Mouse (Mus musculus) lung, embryonic 14.5 days (tissue): Measurements from ENCODE around the gene Reps2. TPM values are rescaled to one million over a fixed set of nuclear protein-coding genes. Genes with fewer than 3 reads are reported as not detected.

Source experiments
- ATAC-seq: fragments of 200-750 bp; cut with Nextera tagmentation; 2 replicates; pipeline ENCODE4 v1.8.0; 2017; ENCODE audit warnings: mild to moderate bottlenecking, moderate TSS enrichment, moderate library complexity; ENCODE audit not compliant: insufficient read depth
- DNase-seq: peaks from one replicate; pipeline ENCODE4 v3.0.0-alpha.2; 2015
- H3K27ac ChIP-seq: fragments of 300-500 bp; sonication (generic); 2 replicates; pipeline ENCODE4 v1.5.1; 2014; ENCODE audit warnings: low read depth, mild to moderate bottlenecking, moderate library complexity
- H3K27me3 ChIP-seq: fragments of 300-500 bp; sonication (generic); 2 replicates; pipeline ENCODE4 v1.6.1; 2014; ENCODE audit warnings: low read length, control low read depth; ENCODE audit not compliant: insufficient read depth
- H3K36me3 ChIP-seq: fragments of 300-500 bp; sonication (generic); 2 replicates; pipeline ENCODE4 v1.6.1; 2014; ENCODE audit warnings: control low read depth; ENCODE audit not compliant: insufficient read depth
- H3K4me1 ChIP-seq: fragments of 300-500 bp; sonication (generic); 2 replicates; pipeline ENCODE4 v1.6.1; 2014; ENCODE audit warnings: antibody characterized with exemption, control low read depth; ENCODE audit not compliant: insufficient read depth
- H3K4me2 ChIP-seq: fragments of 300-500 bp; sonication (generic); 2 replicates; pipeline ENCODE4 v1.6.1; 2014; ENCODE audit warnings: mild to moderate bottlenecking
- H3K4me3 ChIP-seq: fragments of 300-500 bp; sonication (generic); 2 replicates; pipeline ENCODE4 v1.5.1; 2014; ENCODE audit warnings: low read depth, low read length
- H3K9ac ChIP-seq: fragments of 300-500 bp; sonication (generic); 2 replicates; pipeline ENCODE4 v1.6.1; 2014
- H3K9me3 ChIP-seq: fragments of 300-500 bp; sonication (generic); 2 replicates; pipeline ENCODE4 v1.6.1; 2016; ENCODE audit warnings: low read depth, low read length, control low read depth
- CTCF ChIP-seq: IDR thresholded peaks from 2 replicates; pipeline ENCODE4 v1.5.1; 2016; ENCODE audit warnings: antibody characterized with exemption, low read depth
- WGBS: fragments of 180-500 bp; shearing (Covaris S2); extraction: QIAGEN DNeasy Blood & Tissue Kit; methylation state at CpG from one replicate; pipeline ENCODE4 v1.1.7; 2014; 5-methylcytosine and 5-hydroxymethylcytosine counted together
- polyA plus RNA-seq: library from polyadenylated mRNA; unstranded; fragments of >200 nt; fragmentation: Nextera tagmentation; extraction: Ambion mirVana; gene quantifications from 2 replicates; pipeline ENCODE4 v1.2.1, GENCODE M21; 2014

The Reps2 gene
- 0.83 and 0.84 TPM in 2 replicates for polyA plus RNA-seq

DNA sequence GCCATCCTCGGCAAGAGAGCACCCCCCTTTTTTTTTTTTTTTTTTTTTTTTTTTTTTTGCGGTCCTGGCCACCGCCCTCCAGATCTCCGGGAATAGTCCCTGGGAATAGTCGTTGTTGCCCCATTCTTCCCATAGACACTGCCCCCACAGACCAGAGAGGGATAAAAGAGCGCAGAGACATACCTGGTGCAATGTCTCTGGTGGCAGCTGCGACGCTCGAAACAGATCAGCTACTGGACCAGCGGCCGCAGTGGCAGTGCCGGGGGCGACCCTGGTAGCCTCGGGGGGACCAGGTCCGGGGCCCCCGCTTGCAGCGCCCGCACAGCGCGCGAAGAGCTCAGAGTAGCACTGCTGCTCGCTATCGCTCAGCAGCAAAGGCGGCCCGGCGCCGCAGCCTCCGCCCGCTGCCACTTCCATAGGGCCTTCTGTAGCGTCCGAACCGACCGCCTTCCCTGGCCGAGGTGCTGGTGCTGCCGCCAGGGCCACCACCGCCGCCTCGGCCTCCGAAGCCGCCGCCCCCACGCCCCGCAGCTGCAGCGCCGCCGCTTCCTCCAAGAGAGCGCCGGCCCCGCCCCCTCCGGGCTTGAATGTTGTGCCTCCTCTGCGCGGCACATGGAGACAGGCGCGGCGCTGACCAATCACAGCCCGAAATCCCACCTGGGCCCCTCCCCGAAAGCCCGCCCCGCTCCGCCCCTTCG, at the start of gene Reps2:
Gene Reps2 (minus strand): TSS at position 559 of the 698 bp plus-strand sequence.
- H3K4me3 ChIP-seq, result peak within 1 kb of the TSS; percentile 52
- no peaks in the 10 kb centered on the region for H3K36me3 ChIP-seq
- ATAC-seq, result peak; percentile 98
- no peak within 1 kb of the TSS for H3K27ac ChIP-seq
- H3K9ac ChIP-seq, result peak within 1 kb of the TSS; percentile 48; the same call in 1 of the 2 replicates
- H3K9me3 ChIP-seq, result no peaks in the 10 kb centered on the region
- no peak for TF ChIP-seq CTCF
- 13% methylated on average over 34 of the region's 61 CpGs for WGBS
- DNase-seq, result peak; percentile 90
- peak within 1 kb of the TSS; percentile 73 for H3K4me2 ChIP-seq
- no peaks in the 10 kb centered on the region for H3K4me1 ChIP-seq
- H3K27me3 ChIP-seq, result no peaks in the 10 kb centered on the region

DNA sequence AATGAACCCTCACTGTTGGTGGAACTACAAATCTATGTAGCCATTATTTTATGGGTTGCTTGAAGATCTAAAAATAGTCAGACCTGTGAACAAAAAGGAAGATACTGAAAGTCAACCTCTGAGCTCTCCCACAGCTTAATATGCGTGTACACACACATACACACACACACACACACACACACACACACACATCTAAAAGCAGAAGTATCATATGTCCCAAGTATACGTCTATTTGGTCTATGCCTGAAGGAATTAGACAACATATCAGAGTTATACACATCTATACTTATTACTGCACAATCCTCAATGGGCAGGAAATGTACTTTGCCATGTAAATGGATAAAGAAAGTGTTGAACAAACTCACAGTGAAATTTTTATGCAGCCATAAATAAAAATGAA, 47.8 kb upstream of the Reps2 start:
- Histone ChIP-seq H3K9ac (no peak overlapping the region), H3K4me1 (no peaks in the 10 kb centered on the region), H3K36me3 (no peaks in the 10 kb centered on the region), H3K4me2 (no peak overlapping the region), H3K27me3 (no peaks in the 10 kb centered on the region), H3K4me3 (no peak overlapping the region), H3K27ac (no peak overlapping the region), H3K9me3 (no peaks in the 10 kb centered on the region)
- 47% methylated on average over 2 of the region's 2 CpGs for WGBS
- TF ChIP-seq CTCF, result no peak
- DNase-seq (no peak), ATAC-seq (no peak)

DNA sequence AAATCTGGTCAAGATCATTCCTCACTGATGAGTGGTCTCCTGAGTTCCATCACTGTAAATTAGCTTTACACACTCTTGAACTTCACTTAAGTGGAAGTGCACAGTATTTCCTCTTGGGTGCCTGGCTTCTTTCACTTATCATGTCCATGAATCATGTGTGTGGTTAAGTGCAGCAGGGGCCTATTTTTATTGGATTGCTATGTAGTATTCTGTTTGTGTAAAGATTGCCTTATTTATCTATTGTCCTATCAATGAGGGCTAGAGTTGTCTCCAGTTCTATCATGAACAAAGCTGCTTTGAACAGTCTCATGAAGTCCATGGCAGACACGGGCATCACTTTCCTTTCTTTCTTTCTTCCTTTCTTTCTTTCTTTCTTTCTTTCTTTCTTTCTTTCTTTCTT, 41.9 kb upstream of the Reps2 start:
- no peak overlapping the region for H3K4me2 ChIP-seq
- no peak for ATAC-seq
- H3K4me3 ChIP-seq, result no peak overlapping the region
- 94% methylated on average over 1 of the region's 1 CpGs for WGBS
- no peaks in the 10 kb centered on the region for H3K4me1 ChIP-seq
- no peak overlapping the region for H3K9ac ChIP-seq
- H3K27ac ChIP-seq, result no peak overlapping the region
- H3K27me3 ChIP-seq, result no peaks in the 10 kb centered on the region
- H3K9me3 ChIP-seq, result no peaks in the 10 kb centered on the region
- H3K36me3 ChIP-seq, result no peaks in the 10 kb centered on the region
- no peak for TF ChIP-seq CTCF
- DNase-seq, result no peak

DNA sequence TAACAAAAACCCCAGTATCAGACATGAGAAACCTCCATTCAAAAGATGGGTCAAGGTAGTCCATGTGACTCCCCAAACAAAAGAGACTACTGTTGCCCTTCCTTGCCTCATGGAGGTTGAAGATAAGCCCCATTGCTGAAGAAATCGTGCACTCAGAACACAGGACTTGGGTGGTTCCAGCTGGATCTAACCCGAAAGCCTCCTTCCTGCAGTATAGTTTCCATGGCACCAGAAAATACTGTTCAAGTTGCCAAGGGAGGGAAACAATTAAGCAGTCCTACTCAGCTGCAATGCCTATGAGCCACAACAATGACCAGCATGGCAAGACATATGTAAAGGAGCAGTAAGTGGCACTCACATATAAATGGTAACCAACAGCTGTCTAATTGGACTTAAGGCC, 36.1 kb upstream of the Reps2 start:
- DNase-seq (no peak), ATAC-seq (no peak)
- H3K9me3 ChIP-seq, result no peaks in the 10 kb centered on the region
- TF ChIP-seq CTCF, result no peak
- H3K4me2 ChIP-seq, result no peak overlapping the region
- 85% methylated on average over 2 of the region's 2 CpGs for WGBS
- H3K27me3 ChIP-seq, result no peaks in the 10 kb centered on the region
- no peak overlapping the region for H3K27ac ChIP-seq
- H3K36me3 ChIP-seq, result no peaks in the 10 kb centered on the region
- no peak overlapping the region for H3K9ac ChIP-seq
- no peak overlapping the region for H3K4me3 ChIP-seq
- no peaks in the 10 kb centered on the region for H3K4me1 ChIP-seq

DNA sequence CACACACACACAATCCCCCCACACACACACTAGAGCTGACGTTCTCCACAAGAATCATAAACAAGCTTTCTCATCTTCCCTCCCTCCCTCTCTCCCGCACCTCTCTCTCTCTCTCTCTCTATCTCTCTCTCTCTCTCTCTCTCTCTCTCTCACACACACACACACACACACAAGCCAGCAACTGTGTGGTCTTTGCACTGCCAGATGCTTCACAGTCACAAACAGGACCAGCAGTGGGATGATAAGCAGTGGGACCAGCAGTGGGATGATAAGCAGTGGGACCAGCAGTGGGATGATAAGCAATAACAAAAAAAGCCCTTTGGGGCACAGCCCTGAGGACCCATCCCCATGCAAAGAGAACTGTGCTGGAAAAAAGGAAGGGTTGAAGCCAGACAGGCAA, 35.4 kb upstream of the Reps2 start:
- DNase-seq (no peak), ATAC-seq (no peak)
- Histone ChIP-seq H3K4me3 (no peak overlapping the region), H3K4me1 (no peaks in the 10 kb centered on the region), H3K36me3 (no peaks in the 10 kb centered on the region), H3K27me3 (no peaks in the 10 kb centered on the region), H3K4me2 (no peak overlapping the region), H3K9me3 (no peaks in the 10 kb centered on the region), H3K9ac (no peak overlapping the region), H3K27ac (no peak overlapping the region)
- WGBS, result 48% methylated on average over 2 of the region's 2 CpGs
- no peak for TF ChIP-seq CTCF

DNA sequence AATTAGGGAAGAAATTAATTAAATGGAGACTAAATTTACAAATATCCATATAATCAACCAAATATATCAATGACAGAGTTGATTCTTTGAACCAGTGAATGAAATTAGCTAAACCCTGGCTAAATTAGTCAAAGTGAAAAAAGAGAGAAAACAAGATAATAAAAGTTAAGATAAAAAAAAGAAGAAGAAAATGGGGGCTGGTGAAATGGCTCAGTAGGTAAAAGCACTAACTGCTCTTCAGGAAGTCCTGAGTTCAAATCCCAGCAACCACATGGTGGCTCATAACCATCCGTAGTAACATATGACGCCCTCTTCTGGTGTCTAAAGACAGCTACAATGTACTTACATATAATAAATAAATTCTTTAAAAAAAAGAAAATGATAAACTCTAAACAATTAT, 22.7 kb upstream of the Reps2 start:
- Histone ChIP-seq H3K36me3 (no peaks in the 10 kb centered on the region), H3K4me3 (no peak overlapping the region), H3K4me1 (no peaks in the 10 kb centered on the region), H3K9ac (no peak overlapping the region), H3K27ac (no peak overlapping the region), H3K9me3 (no peaks in the 10 kb centered on the region), H3K27me3 (no peaks in the 10 kb centered on the region), H3K4me2 (no peak overlapping the region)
- ATAC-seq, result no peak
- WGBS, result 71% methylated on average over 2 of the region's 2 CpGs
- no peak for TF ChIP-seq CTCF
- no peak for DNase-seq

DNA sequence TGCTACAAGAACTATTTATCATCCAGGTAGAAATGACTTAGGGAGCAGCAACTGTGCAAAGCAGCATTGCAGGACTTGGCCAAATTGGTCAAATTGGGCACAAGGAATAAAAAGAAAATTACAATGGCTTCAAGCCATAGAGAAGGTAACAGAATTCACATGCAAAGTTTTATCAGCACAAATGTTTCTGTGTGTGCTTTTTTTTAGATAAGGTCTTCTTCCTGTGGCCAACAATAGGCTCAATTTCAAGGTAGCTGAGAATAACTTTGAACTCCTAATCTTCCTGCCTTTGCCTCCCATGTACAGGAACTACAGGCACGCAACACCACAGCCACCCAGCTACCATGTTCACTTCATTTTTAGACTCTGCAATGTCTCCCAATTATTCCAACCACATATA, 16.7 kb upstream of the Reps2 start:
- no peak for TF ChIP-seq CTCF
- no peak for ATAC-seq
- no peak overlapping the region for H3K4me3 ChIP-seq

More for the DNA sequence above, 16.7 kb upstream of the Reps2 start:
- WGBS, result 78% methylated on average over 1 of the region's 1 CpGs
- H3K27ac ChIP-seq, result no peak overlapping the region
- no peaks in the 10 kb centered on the region for H3K36me3 ChIP-seq
- no peaks in the 10 kb centered on the region for H3K9me3 ChIP-seq
- H3K4me2 ChIP-seq, result no peak overlapping the region
- DNase-seq, result no peak
- no peak overlapping the region for H3K9ac ChIP-seq
- no peaks in the 10 kb centered on the region for H3K4me1 ChIP-seq
- no peaks in the 10 kb centered on the region for H3K27me3 ChIP-seq
